Mouse (Mus musculus) limb, embryonic 12.5 days (tissue): ENCODE measurements around the gene Junb. TPM values are rescaled to one million over a fixed set of nuclear protein-coding genes. Genes with fewer than 3 reads are reported as not detected.

ENCODE experiments used
- ATAC-seq: fragments of 200-750 bp; cut with Nextera tagmentation; 2 replicates; pipeline ENCODE4 v1.8.0; 2017; ENCODE audit warnings: low read depth, moderate TSS enrichment; ENCODE audit not compliant: insufficient number of reproducible peaks, insufficient read depth, low FRiP score, low TSS enrichment
- H3K27ac ChIP-seq: fragments of 300-500 bp; sonication (generic); 2 replicates; pipeline ENCODE4 v1.5.1; 2016; ENCODE audit warnings: mild to moderate bottlenecking, moderate library complexity
- H3K27me3 ChIP-seq: fragments of 300-500 bp; sonication (generic); 2 replicates; pipeline ENCODE4 v1.6.1; 2016; ENCODE audit warnings: mild to moderate bottlenecking, moderate library complexity
- H3K36me3 ChIP-seq: fragments of 300-500 bp; sonication (generic); 2 replicates; pipeline ENCODE4 v1.6.1; 2016; ENCODE audit warnings: mild to moderate bottlenecking, moderate library complexity
- H3K4me1 ChIP-seq: fragments of 300-500 bp; sonication (generic); replicated peaks from 2 replicates; pipeline ENCODE4 v1.6.1; 2016
- H3K4me2 ChIP-seq: fragments of 300-500 bp; sonication (generic); 2 replicates; pipeline ENCODE4 v1.6.1; 2016; ENCODE audit warnings: mild to moderate bottlenecking, moderate library complexity
- H3K4me3 ChIP-seq: fragments of 300-500 bp; sonication (generic); replicated peaks from 2 replicates; pipeline ENCODE4 v1.5.1; 2016; ENCODE audit warnings: mild to moderate bottlenecking
- H3K9ac ChIP-seq: fragments of 300-500 bp; sonication (generic); replicated peaks from 2 replicates; pipeline ENCODE4 v1.6.1; 2016; ENCODE audit warnings: mild to moderate bottlenecking, moderate library complexity
- H3K9me3 ChIP-seq: fragments of 300-500 bp; sonication (generic); 2 replicates; pipeline ENCODE4 v1.6.1; 2016; ENCODE audit warnings: mild to moderate bottlenecking, moderate library complexity
- WGBS: fragments of 180-500 bp; shearing (Covaris S2); methylation state at CpG from one replicate; pipeline ENCODE4 v1.1.7; 2016; 5-methylcytosine and 5-hydroxymethylcytosine counted together
- polyA plus RNA-seq: library from polyadenylated mRNA; unstranded; fragments of >200 nt; fragmentation: Nextera tagmentation; extraction: Ambion mirVana; gene quantifications from 2 replicates; pipeline ENCODE4 v1.2.1, GENCODE M21; 2016

Junb gene
- polyA plus RNA-seq, 1 experiment from 2014 or later, result 10.5 TPM

DNA sequence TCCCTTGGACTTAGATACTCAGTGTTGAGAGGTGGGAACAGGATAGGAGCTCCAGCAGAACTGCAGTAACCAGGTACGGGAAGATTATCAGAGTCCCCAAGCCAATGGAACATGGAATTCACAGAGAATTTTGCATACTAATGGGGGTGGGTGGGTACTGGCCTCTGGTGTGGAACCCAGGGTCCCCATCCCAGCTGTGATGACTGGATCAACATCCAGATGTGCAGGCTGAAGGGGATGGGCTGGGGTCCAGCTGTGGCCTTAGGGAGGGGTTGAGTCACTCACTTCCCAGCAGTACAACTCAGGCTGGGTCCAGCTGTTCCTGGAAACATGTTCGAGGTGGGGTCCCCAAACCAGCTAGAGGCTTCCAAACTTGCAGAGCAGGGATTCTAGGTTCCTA is 9.4 kb upstream of the Junb start:
- Histone ChIP-seq H3K9me3 (no peaks in the 10 kb centered on the region), H3K27me3 (peaks cover 14% of the 10 kb centered on the region), H3K4me2 (no peak overlapping the region), H3K27ac (no peak overlapping the region), H3K4me1 (peaks cover 38% of the 10 kb centered on the region), H3K9ac (no peak overlapping the region), H3K4me3 (no peak overlapping the region), H3K36me3 (no peaks in the 10 kb centered on the region)
- 69% methylated on average over 2 of the region's 2 CpGs for WGBS
- no peak for ATAC-seq

DNA sequence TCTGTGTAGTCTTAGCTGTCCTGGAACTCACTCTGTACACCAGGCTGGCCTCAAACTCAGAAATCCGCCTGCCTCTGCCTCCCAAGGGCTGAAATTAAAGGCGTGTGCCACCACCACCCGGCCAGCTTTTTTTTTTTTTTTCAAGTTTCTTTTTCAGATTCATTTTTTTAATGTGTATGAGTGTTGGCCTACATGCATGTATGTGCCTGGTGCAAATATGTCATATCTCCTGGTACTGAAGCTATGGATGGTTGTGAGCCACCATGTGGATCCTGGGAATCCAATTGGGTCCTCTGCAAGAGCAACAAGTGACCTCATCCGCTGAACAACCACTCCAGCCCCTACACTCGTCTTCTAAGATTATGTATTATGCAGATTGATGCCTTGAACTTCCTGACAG is 8.9 kb upstream of the Junb start:
- Histone ChIP-seq H3K27ac (no peak overlapping the region), H3K4me3 (no peak overlapping the region), H3K4me1 (peaks cover 38% of the 10 kb centered on the region), H3K4me2 (no peak overlapping the region), H3K27me3 (peaks cover 14% of the 10 kb centered on the region), H3K36me3 (no peaks in the 10 kb centered on the region), H3K9me3 (no peaks in the 10 kb centered on the region), H3K9ac (no peak overlapping the region)
- no peak for ATAC-seq
- WGBS, result 86% methylated on average over 5 of the region's 5 CpGs

DNA sequence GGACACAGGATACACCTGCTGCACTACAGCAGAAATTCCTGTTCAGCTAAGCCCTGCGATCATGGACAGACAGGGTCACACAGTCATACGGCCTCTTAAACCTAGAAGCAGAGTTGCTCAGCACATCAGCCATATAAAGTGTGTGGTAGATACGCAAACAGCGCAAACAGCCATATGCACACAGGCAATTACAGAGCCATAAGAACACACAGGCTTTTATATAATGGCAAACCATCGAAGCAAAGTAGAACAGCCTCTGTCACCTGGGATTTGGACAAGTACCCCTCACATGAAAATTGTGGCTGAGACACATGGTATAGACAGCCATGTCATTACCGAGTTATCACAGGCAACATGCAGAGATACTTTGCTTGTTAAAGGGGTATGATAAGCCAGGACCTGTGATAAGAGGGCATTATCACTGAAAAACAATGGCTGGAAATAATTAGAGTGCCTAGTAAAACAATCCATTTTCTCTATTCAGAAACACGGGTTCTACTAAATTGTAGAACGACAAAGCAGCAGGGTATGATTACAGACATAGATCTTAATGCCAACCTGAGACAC is 7.9 kb upstream of the Junb start:
- WGBS, result 34% methylated on average over 8 of the region's 8 CpGs
- H3K27ac ChIP-seq, result peak overlapping the region; percentile 53; the same call in 1 of the 2 replicates
- no peaks in the 10 kb centered on the region for H3K36me3 ChIP-seq
- H3K4me3 ChIP-seq, result peak overlapping the region; percentile 53
- no peak overlapping the region; the same call in 1 of the 2 replicates for H3K9ac ChIP-seq
- peak overlapping the region; percentile 99 for H3K4me2 ChIP-seq
- no peak for ATAC-seq
- H3K4me1 ChIP-seq, result peaks cover 44% of the 10 kb centered on the region
- no peaks in the 10 kb centered on the region for H3K9me3 ChIP-seq
- H3K27me3 ChIP-seq, result peaks cover 14% of the 10 kb centered on the region

DNA sequence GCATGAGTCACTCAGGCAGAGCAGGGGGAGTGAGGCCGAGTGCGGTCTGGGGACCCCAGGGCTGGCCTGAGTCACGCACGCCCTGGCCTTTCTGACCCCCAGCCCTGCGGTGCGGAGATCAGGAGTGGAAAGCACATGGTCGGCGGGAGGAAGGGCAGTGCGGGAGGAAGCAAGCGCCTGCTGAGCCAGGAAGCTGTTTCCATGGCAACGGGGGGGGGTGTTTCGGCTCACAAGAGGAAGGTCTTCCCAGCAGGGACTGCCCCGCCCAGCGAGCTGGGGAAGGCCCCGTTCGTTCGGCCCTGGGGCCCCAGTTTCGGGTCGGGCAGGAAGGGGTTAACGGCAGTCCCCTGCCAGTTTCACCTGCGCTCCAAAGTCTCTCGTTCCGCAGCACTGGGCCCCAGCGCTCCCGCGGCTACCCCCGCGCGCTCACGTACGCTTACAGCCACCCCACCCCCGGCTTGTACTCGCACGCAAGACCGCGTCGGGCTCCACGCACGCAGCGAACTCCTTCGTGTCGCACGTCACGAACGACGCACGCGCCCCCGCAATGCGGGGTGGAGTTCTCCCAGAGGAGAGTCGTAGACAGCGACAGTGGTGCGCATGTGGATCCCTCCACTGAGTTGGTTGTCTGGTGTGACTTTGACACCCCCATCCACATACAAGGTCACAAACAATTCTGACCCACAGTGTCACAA is 7.3 kb upstream of the Junb start:
- peaks cover 45% of the 10 kb centered on the region for H3K4me1 ChIP-seq
- WGBS, result under 1% methylated on average over 53 of the region's 53 CpGs
- H3K36me3 ChIP-seq, result no peaks in the 10 kb centered on the region
- peak overlapping the region; percentile 58 for H3K9ac ChIP-seq
- peak overlapping the region; percentile 53 for H3K27ac ChIP-seq
- H3K9me3 ChIP-seq, result no peaks in the 10 kb centered on the region
- H3K27me3 ChIP-seq, result peaks cover 14% of the 10 kb centered on the region
- peak overlapping the region; percentile 53 for H3K4me3 ChIP-seq
- peak overlapping the region; percentile 99 for H3K4me2 ChIP-seq
- no peak for ATAC-seq

DNA sequence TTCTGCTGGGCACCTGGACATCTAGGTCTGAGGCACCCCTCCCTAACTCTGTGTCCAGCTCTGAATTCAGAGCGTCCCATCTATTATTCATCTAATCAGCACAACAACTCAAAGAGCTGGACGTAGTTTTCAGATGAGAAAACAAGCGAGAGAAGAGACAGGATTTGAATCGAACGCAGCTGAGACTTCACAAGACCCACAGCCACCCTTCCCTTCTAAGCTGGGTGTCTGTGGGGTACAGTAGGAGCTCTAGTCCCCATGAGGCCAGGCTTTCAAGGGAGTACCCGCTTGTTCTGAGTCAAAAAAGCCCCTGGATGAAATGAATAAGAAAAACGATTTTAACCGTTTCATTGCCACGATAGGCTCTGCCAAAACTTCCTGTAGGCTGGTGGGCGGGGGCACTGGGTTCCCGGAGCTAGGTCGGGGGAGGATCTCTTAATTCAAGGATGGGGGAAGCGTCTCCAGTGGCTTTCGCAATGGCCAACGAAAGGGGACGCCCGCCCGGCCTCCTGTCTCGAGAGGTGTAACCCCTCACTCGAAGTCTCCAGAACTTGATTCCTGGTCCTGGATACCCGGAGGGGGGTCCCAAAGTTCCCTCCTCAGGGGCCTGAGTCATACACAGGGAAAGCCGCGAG is 6.6 kb upstream of the Junb start:
- Histone ChIP-seq H3K9ac (peak overlapping the region; percentile 58), H3K27ac (peak overlapping the region; percentile 45), H3K4me3 (peak overlapping the region; percentile 53), H3K36me3 (no peaks in the 10 kb centered on the region), H3K4me2 (peak overlapping the region; percentile 99), H3K9me3 (no peaks in the 10 kb centered on the region), H3K4me1 (peaks cover 50% of the 10 kb centered on the region), H3K27me3 (peaks cover 14% of the 10 kb centered on the region)
- ATAC-seq, result no peak
- 1% methylated on average over 23 of the region's 23 CpGs for WGBS

- no peak for ATAC-seq
- Histone ChIP-seq H3K4me1 (peaks cover 56% of the 10 kb centered on the region), H3K9me3 (no peaks in the 10 kb centered on the region), H3K27me3 (peaks cover 17% of the 10 kb centered on the region), H3K4me3 (no peak overlapping the region), H3K27ac (peak overlapping the region; percentile 45; the same call in 1 of the 2 replicates), H3K4me2 (peak overlapping the region; percentile 99), H3K9ac (0 out of 2 replicates have a peak overlapping the region, but pooled peaks have one; percentile 58), H3K36me3 (no peaks in the 10 kb centered on the region)
- whole genome bisulfite sequencing, result 5% methylated on average over 16 of the region's 16 CpGs
Measured at GRCm38 (mm10) chr8:84984294-84985048, 6.0 kb upstream of the Junb start.

GRCm38 (mm10) chr8:84982499-84983011 is 4.0 kb upstream of the Junb start:
- no peak for ATAC-seq
- Histone ChIP-seq H3K27me3 (peaks cover 34% of the 10 kb centered on the region), H3K36me3 (no peaks in the 10 kb centered on the region), H3K9ac (no peak overlapping the region), H3K9me3 (no peaks in the 10 kb centered on the region), H3K4me1 (peaks cover 69% of the 10 kb centered on the region), H3K27ac (0 out of 2 replicates have a peak overlapping the region, but pooled peaks have one; percentile 35), H3K4me2 (no peak overlapping the region), H3K4me3 (no peak overlapping the region)
- 66% methylated on average over 3 of the region's 3 CpGs for WGBS

- no peak for ATAC-seq
- Histone ChIP-seq H3K4me3 (no peak overlapping the region), H3K9me3 (no peaks in the 10 kb centered on the region), H3K36me3 (no peaks in the 10 kb centered on the region), H3K27me3 (peaks cover 41% of the 10 kb centered on the region), H3K4me1 (peaks cover 76% of the 10 kb centered on the region), H3K9ac (no peak overlapping the region), H3K4me2 (no peak overlapping the region), H3K27ac (no peak overlapping the region)
- 74% methylated on average over 15 of the region's 15 CpGs for WGBS
Measured at GRCm38 (mm10) chr8:84981644-84982498, 3.4 kb upstream of the Junb start.

GRCm38 (mm10) chr8:84980622-84981358 is 2.3 kb upstream of the Junb start:
- Histone ChIP-seq H3K4me1 (peaks cover 77% of the 10 kb centered on the region), H3K27me3 (peaks cover 37% of the 10 kb centered on the region), H3K4me2 (peak overlapping the region; percentile 99), H3K9me3 (no peaks in the 10 kb centered on the region), H3K9ac (peak overlapping the region; percentile 57; the same call in 1 of the 2 replicates), H3K27ac (peak overlapping the region; percentile 73), H3K36me3 (no peaks in the 10 kb centered on the region), H3K4me3 (no peak overlapping the region; the same call in 1 of the 2 replicates)
- no peak for ATAC-seq
- WGBS, result 35% methylated on average over 11 of the region's 11 CpGs
